Mouse (Mus musculus): ENCODE measurements at regions not wholly inside any gene's neighbourhood (a gene's known extent, or its start where the extent isn't known, plus 50 kb on each side); places are given as distances from the start of the nearest gene placed in this dataset.

DNA sequence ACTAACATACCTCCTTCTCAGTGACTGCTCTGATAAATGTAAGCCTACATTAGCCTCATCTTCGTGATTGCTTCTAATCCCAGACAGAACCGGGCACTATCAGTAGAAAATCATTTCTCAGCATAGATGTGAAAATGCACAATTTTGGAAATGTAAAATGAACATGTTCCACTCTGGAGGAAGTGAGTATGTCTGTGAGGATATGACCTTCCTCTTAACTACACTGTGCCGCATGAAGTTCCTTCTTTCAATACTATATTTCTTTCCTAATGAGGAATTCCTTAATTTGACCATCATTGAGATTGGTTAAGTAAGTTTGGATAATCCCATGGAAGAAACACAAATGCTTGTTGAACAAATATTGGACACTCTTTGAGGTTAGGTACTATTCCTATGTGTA is 668.5 kb downstream of the Adgrl2 start:
- H3K9ac ChIP-seq (ENCODE audit: low read depth, low read length): no peak overlapping the region
- no peaks in the 10 kb centered on the region for H3K27me3 ChIP-seq (replicated peaks; ENCODE audit: control insufficient read depth, insufficient read depth, low read length)
- no peak overlapping the region for H3K27ac ChIP-seq (ENCODE audit: low read depth, low read length)
- ATAC-seq: no peak
- H3K9me3 ChIP-seq (ENCODE audit: control insufficient read depth, low read length): no peaks in the 10 kb centered on the region
- WGBS: 89% methylated on average over 3 of the region's 3 CpGs
- H3K4me3 ChIP-seq (ENCODE audit: low read length): no peak overlapping the region
- H3K36me3 ChIP-seq (ENCODE audit: control insufficient read depth, insufficient read depth, low read length): no peaks in the 10 kb centered on the region
- no peaks in the 10 kb centered on the region for H3K4me1 ChIP-seq (ENCODE audit: control insufficient read depth, insufficient read depth, low read depth, low read length)
- no peak overlapping the region for H3K4me2 ChIP-seq (ENCODE audit: low read length)

DNA sequence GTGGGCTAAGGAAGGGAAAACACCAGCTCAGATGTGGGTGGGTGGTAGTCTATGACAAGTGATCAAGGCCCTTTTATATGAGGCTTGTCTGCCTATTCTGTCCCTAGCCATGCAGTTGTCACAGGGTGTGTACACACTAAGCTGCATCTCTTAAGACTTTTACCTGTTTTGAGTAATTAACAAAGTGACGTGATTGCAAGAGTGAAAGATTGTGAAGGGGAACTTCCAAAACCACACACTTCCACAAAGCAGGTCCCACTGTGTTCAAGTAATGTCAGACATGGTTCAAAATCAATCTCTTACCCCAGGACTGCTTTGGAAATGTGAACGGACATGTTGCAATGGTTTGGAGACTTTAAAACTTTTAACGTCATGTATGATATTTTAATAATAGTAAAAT is 674.2 kb downstream of the Adgrl2 start:
- Histone ChIP-seq H3K9me3 (ENCODE audit: control insufficient read depth, low read length) (no peaks in the 10 kb centered on the region), H3K27me3 (replicated peaks; ENCODE audit: control insufficient read depth, insufficient read depth, low read length) (no peaks in the 10 kb centered on the region), H3K4me1 (ENCODE audit: control insufficient read depth, insufficient read depth, low read depth, low read length) (no peaks in the 10 kb centered on the region), H3K4me2 (ENCODE audit: low read length) (no peak overlapping the region), H3K4me3 (ENCODE audit: low read length) (no peak overlapping the region), H3K27ac (ENCODE audit: low read depth, low read length) (no peak overlapping the region), H3K36me3 (ENCODE audit: control insufficient read depth, insufficient read depth, low read length) (no peaks in the 10 kb centered on the region), H3K9ac (ENCODE audit: low read depth, low read length) (no peak overlapping the region)
- 94% methylated on average over 3 of the region's 3 CpGs for WGBS
- ATAC-seq: no peak

DNA sequence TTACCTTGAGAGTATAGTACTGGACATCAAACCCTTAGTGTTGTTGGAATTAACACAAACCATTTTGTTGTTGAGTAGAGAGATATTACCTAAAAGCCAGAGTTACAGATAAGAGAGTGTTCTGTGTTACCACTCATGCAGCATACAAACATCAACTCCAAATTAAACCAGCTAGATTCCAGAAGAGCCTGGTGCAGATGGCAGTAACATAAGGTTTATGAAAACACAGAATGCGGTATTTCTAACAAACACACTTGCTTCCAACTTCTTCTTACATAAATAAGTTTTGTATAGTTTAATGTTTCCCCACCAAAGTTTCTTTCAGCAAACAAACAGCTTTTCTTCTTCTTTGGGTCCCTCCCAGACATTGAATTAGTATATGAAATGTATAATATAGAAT is 675.1 kb downstream of the Adgrl2 start:
- no peaks in the 10 kb centered on the region for H3K36me3 ChIP-seq (ENCODE audit: control insufficient read depth, insufficient read depth, low read length)
- ATAC-seq: no peak
- 89% methylated on average over 1 of the region's 1 CpGs for WGBS
- H3K9ac ChIP-seq (ENCODE audit: low read depth, low read length): no peak overlapping the region
- H3K4me2 ChIP-seq (ENCODE audit: low read length): no peak overlapping the region
- no peaks in the 10 kb centered on the region for H3K27me3 ChIP-seq (replicated peaks; ENCODE audit: control insufficient read depth, insufficient read depth, low read length)
- H3K27ac ChIP-seq (ENCODE audit: low read depth, low read length): no peak overlapping the region
- no peaks in the 10 kb centered on the region for H3K9me3 ChIP-seq (ENCODE audit: control insufficient read depth, low read length)
- no peak overlapping the region for H3K4me3 ChIP-seq (ENCODE audit: low read length)
- no peaks in the 10 kb centered on the region for H3K4me1 ChIP-seq (ENCODE audit: control insufficient read depth, insufficient read depth, low read depth, low read length)

DNA sequence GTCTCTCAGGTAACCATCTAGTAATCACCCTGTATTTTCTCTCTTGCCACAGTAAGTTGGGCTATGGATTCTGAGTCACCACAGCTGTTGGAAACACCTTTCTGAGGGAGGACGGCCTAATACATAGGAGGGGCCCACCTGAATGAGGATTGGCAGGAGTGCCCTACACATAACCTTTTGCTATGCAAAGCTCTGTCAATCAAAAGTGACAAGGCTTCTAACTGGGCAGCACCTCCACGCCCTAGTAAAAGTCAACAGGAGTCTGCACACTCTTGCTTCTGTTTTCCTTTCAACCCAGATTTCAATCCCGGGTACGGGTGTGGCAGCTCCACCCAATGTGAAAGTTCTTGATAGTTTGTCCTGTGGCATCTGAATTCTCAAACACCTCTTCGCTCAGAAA is 694.8 kb downstream of the Adgrl2 start:
- H3K27ac ChIP-seq (ENCODE audit: low read depth, low read length): no peak overlapping the region
- H3K9me3 ChIP-seq (ENCODE audit: control insufficient read depth, low read length): no peaks in the 10 kb centered on the region
- no peak for ATAC-seq
- H3K9ac ChIP-seq (ENCODE audit: low read depth, low read length): no peak overlapping the region
- H3K27me3 ChIP-seq (replicated peaks; ENCODE audit: control insufficient read depth, insufficient read depth, low read length): no peaks in the 10 kb centered on the region
- 97% methylated on average over 5 of the region's 5 CpGs for WGBS
- H3K4me2 ChIP-seq (ENCODE audit: low read length): no peak overlapping the region
- H3K36me3 ChIP-seq (ENCODE audit: control insufficient read depth, insufficient read depth, low read length): no peaks in the 10 kb centered on the region
- H3K4me3 ChIP-seq (ENCODE audit: low read length): no peak overlapping the region
- no peaks in the 10 kb centered on the region for H3K4me1 ChIP-seq (ENCODE audit: control insufficient read depth, insufficient read depth, low read depth, low read length)

DNA sequence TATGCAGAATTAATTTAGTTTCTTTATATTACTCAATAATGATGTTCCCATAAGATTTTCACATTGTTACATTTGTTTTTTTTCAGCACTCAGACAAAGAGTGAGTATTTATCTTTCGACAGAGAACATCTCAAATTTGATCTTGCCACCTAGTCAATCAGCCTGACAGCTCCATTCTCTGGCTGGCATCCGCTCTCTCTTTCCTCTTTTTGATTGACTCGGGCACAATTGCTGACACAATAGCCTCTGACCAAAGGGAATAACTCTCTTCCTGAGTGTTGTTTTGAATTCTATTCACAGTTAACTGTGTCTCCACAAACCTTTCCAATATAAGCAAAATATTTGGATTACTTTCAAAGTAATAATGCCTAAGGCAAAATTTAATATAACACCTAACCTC is 711.4 kb downstream of the Adgrl2 start:
- Histone ChIP-seq H3K27me3 (replicated peaks; ENCODE audit: control insufficient read depth, insufficient read depth, low read length) (no peaks in the 10 kb centered on the region), H3K4me2 (ENCODE audit: low read length) (no peak overlapping the region), H3K9me3 (ENCODE audit: control insufficient read depth, low read length) (no peaks in the 10 kb centered on the region), H3K4me1 (ENCODE audit: control insufficient read depth, insufficient read depth, low read depth, low read length) (no peaks in the 10 kb centered on the region), H3K36me3 (ENCODE audit: control insufficient read depth, insufficient read depth, low read length) (no peaks in the 10 kb centered on the region), H3K27ac (ENCODE audit: low read depth, low read length) (no peak overlapping the region), H3K9ac (ENCODE audit: low read depth, low read length) (no peak overlapping the region), H3K4me3 (ENCODE audit: low read length) (no peak overlapping the region)
- no peak for ATAC-seq
- WGBS: 18% methylated on average over 3 of the region's 3 CpGs

DNA sequence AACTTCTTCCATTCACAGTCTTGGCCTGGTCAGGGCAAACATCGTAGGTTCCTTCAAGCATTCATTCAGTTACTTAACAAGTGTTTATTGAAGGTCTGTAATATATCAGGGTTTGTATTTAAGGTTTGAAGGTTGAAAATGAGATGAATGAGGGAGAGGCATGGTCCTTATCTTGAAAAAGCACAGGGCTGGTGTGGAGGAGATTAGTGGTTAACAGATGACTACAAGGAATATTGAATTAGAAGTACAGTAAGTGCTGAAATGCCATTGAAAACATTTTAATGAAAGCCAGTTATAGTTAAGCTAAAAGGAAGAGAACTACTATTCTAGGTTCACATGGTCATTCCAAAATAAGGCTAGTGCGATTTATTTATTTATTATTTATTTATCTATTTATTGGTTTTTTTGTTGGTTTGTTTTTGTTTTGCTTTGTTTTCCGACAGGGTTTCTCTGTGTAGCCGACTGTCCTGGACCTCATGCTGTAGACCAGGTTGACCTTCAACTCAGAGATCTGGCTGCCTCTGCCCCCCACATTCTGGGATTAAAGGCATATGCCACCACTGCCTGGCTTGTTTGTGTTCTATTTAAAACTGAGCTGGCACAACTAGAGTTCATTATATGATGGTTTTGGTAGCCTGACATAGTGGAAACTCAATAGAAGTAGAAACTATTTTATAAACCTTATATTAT is 718.1 kb downstream of the Adgrl2 start:
- no peaks in the 10 kb centered on the region for H3K9me3 ChIP-seq (ENCODE audit: control insufficient read depth, low read length)
- H3K4me2 ChIP-seq (ENCODE audit: low read length): no peak overlapping the region
- H3K4me1 ChIP-seq (ENCODE audit: control insufficient read depth, insufficient read depth, low read depth, low read length): no peaks in the 10 kb centered on the region
- H3K36me3 ChIP-seq (ENCODE audit: control insufficient read depth, insufficient read depth, low read length): no peaks in the 10 kb centered on the region
- no peak for ATAC-seq
- no peak overlapping the region for H3K27ac ChIP-seq (ENCODE audit: low read depth, low read length)
- no peaks in the 10 kb centered on the region for H3K27me3 ChIP-seq (replicated peaks; ENCODE audit: control insufficient read depth, insufficient read depth, low read length)
- H3K4me3 ChIP-seq (ENCODE audit: low read length): no peak overlapping the region
- 84% methylated on average over 4 of the region's 4 CpGs for WGBS
- no peak overlapping the region for H3K9ac ChIP-seq (ENCODE audit: low read depth, low read length)

DNA sequence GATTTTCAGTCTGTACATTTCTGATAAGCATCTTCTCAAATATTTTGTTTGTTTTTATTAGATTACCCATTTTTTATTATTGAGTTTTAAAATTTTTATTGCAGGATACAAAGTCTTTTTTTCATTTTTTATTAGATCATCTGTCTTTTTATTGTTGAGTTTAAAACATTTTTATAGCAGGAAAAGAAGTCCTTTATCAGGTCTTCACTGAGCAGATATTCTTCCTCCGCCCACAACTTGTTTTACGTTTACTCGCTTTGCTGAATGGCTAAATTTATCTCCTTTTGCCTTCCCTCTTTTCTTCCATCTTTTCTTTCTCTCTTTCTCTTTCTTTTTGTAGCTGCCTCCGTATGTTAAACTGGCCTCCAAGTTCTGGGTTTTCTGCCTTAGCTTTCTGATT is 721.5 kb downstream of the Adgrl2 start:
- 92% methylated on average over 4 of the region's 4 CpGs for WGBS
- no peak overlapping the region for H3K9ac ChIP-seq (ENCODE audit: low read depth, low read length)
- H3K36me3 ChIP-seq (ENCODE audit: control insufficient read depth, insufficient read depth, low read length): no peaks in the 10 kb centered on the region
- no peaks in the 10 kb centered on the region for H3K4me1 ChIP-seq (ENCODE audit: control insufficient read depth, insufficient read depth, low read depth, low read length)
- no peaks in the 10 kb centered on the region for H3K27me3 ChIP-seq (replicated peaks; ENCODE audit: control insufficient read depth, insufficient read depth, low read length)
- H3K9me3 ChIP-seq (ENCODE audit: control insufficient read depth, low read length): no peaks in the 10 kb centered on the region
- ATAC-seq: no peak
- H3K4me2 ChIP-seq (ENCODE audit: low read length): no peak overlapping the region
- H3K4me3 ChIP-seq (ENCODE audit: low read length): no peak overlapping the region
- no peak overlapping the region for H3K27ac ChIP-seq (ENCODE audit: low read depth, low read length)

DNA sequence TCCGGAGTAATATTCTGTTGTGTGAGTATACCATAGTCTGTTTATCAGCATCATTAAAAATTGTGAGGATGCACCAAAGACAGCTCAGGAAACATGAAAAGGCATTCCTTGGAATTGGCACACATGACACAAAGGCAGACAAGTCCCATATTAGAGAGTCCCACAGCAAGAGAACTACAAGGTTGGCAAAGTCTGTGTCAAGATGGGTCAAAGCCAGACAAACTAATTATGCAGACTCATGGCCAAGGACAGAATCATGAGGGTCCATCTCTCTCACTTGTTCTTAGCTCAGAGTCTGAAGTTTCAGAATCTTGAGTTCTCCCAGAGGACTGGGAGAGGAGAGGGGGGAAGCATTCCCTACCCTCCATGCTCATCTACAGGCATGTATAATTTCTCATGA is 731.1 kb downstream of the Adgrl2 start:
- Histone ChIP-seq H3K36me3 (ENCODE audit: control insufficient read depth, insufficient read depth, low read length) (no peaks in the 10 kb centered on the region), H3K27me3 (replicated peaks; ENCODE audit: control insufficient read depth, insufficient read depth, low read length) (no peaks in the 10 kb centered on the region), H3K4me2 (ENCODE audit: low read length) (no peak overlapping the region), H3K9ac (ENCODE audit: low read depth, low read length) (no peak overlapping the region), H3K4me1 (ENCODE audit: control insufficient read depth, insufficient read depth, low read depth, low read length) (no peaks in the 10 kb centered on the region), H3K9me3 (ENCODE audit: control insufficient read depth, low read length) (no peaks in the 10 kb centered on the region), H3K4me3 (ENCODE audit: low read length) (no peak overlapping the region), H3K27ac (ENCODE audit: low read depth, low read length) (no peak overlapping the region)
- ATAC-seq: no peak
- WGBS: 86% methylated on average over 1 of the region's 1 CpGs

DNA sequence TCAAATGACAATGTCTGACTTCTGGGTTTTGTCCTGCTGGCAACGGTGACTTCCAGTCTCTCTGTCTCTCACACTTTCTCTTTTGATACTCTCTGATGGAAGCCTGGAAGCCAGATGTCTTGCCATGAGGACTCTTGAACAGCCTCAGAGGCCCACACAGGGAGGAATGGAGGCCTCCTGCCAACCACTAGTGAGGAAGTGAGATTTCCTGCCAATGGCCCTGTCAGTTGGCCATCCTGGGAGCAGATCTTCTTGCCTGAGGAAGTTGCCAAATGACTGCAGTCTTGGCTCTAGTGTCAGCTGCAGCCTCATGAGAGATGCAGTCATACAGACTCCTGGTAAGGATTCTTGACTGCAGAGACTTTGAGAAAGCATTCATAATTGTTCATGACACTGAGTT is 741.7 kb downstream of the Adgrl2 start:
- WGBS: 70% methylated on average over 1 of the region's 1 CpGs
- ATAC-seq: peak; percentile 87

DNA sequence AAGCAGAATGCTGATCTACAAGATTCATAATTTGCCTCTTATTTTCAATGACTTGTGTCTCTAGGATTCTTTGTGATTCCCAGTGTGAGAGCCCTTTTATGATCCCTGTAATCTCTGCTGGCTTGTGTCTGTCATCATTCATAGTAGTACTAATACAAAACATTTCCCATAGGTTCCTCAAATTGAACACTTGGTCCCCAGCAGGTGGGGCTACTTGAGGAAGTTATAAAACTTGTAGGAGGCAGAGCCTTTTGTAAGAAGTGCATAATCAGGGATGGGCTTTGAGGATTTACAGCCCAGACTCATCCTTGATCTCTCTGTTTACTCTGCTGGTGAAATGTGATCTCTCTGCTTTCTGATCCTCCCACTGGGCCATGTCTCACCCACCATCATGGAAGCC is 743.6 kb downstream of the Adgrl2 start:
- Histone ChIP-seq H3K4me1 (ENCODE audit: control insufficient read depth, insufficient read depth, low read depth, low read length) (no peaks in the 10 kb centered on the region), H3K4me3 (ENCODE audit: low read length) (no peak overlapping the region), H3K27me3 (replicated peaks; ENCODE audit: control insufficient read depth, insufficient read depth, low read length) (no peaks in the 10 kb centered on the region), H3K27ac (ENCODE audit: low read depth, low read length) (no peak overlapping the region), H3K9ac (ENCODE audit: low read depth, low read length) (no peak overlapping the region), H3K9me3 (ENCODE audit: control insufficient read depth, low read length) (no peaks in the 10 kb centered on the region), H3K36me3 (ENCODE audit: control insufficient read depth, insufficient read depth, low read length) (no peaks in the 10 kb centered on the region), H3K4me2 (ENCODE audit: low read length) (no peak overlapping the region)
- no peak for ATAC-seq

More for the DNA sequence above, 741.7 kb downstream of the Adgrl2 start:
- H3K27ac ChIP-seq (ENCODE audit: low read depth, low read length): no peak overlapping the region
- no peak overlapping the region for H3K9ac ChIP-seq (ENCODE audit: low read depth, low read length)
- H3K9me3 ChIP-seq (ENCODE audit: control insufficient read depth, low read length): no peaks in the 10 kb centered on the region
- H3K27me3 ChIP-seq (replicated peaks; ENCODE audit: control insufficient read depth, insufficient read depth, low read length): no peaks in the 10 kb centered on the region
- H3K4me1 ChIP-seq (ENCODE audit: control insufficient read depth, insufficient read depth, low read depth, low read length): no peaks in the 10 kb centered on the region
- H3K4me3 ChIP-seq (ENCODE audit: low read length): no peak overlapping the region
- H3K4me2 ChIP-seq (ENCODE audit: low read length): no peak overlapping the region
- H3K36me3 ChIP-seq (ENCODE audit: control insufficient read depth, insufficient read depth, low read length): no peaks in the 10 kb centered on the region
